Mouse (Mus musculus) kidney, adult 2 months (tissue): Measurements from ENCODE around the gene Pak1.

ENCODE experiments used
- CTCF ChIP-seq: fragments of 200-500 bp; conservative IDR thresholded peaks from 2 replicates; pipeline ENCODE4 v1.5.1; 2011; ENCODE audit warnings: low read depth, mild to moderate bottlenecking, control low read depth, low read length, moderate library complexity, mixed read lengths; ENCODE audit not compliant: insufficient read depth, insufficient read length
- POLR2A ChIP-seq: fragments of 200-500 bp; IDR thresholded peaks from one replicate; pipeline ENCODE4 v1.6.1; 2011; ENCODE audit warnings: low read depth, low read length, control low read depth

DNA sequence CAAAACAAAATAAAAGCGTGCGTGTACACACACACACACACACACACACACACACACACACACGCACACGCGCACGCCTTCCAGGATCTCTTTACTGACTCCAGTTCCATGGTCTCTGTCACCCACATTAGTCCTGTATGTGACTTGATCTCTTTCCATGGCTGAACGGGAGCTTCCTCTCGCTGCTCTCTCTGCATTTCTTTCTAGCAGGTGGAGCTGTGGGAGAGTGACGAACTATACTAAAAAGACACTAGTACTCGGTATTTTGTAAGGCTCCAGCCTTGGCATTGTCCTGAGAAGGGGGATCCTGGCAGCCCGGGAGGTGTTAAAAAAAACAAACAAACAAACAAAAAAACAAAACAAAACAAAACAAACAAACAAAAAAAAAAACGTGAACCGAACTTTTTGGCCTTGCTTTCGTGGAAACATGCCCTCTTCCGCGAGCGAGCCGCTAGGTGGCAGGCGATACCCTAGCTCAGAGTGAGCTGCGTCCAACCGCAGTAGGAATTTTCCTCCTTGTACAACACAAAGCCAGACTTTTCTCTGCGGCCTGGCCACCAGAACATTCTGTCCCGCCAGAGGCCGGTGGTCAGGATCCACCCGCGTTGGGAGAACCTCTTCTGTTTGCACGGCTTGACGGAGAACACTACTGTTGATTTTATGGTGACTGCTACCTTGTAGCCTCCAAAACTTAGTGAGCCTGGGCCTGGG, 40.4 kb upstream of the Pak1 start:
- TF ChIP-seq POLR2A: no peak
- TF ChIP-seq CTCF: peak; percentile 93
